Mouse (Mus musculus) cerebellum, adult (tissue): ENCODE data around the gene 9830107B12Rik.

Source experiments
- ATAC-seq: cut with Nextera tagmentation; 2 replicates; pipeline ENCODE4 v1.9.2; 2017; ENCODE audit warnings: mild to moderate bottlenecking, moderate library complexity, mixed read lengths; ENCODE audit not compliant: insufficient number of reproducible peaks, low FRiP score, low TSS enrichment

Gene 9830107B12Rik

DNA sequence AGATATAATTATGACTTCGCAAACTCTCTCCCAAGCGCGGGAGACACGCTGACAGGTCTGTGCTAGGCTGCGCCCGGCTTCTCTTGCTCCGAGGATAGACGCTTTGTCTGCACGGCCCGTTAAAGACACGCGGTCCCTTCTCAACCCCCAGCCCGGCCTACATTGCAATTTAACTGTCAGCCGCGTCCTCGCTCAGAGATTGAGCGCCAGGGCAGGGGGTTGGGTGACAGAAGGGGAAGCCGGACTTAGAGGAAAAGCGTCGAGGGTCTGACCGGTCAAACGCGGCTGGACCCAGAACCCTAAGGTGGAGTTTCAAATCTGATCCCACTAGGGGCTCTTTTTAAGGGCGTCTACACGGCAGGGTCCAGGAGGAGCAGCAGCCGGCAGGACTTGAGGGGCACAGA is 50.3 kb downstream of the 9830107B12Rik start:
- no peak for ATAC-seq

GRCm38 (mm10) chr17:48094820-48095680 is 51.0 kb downstream of the 9830107B12Rik start:
- ATAC-seq: no peak

DNA sequence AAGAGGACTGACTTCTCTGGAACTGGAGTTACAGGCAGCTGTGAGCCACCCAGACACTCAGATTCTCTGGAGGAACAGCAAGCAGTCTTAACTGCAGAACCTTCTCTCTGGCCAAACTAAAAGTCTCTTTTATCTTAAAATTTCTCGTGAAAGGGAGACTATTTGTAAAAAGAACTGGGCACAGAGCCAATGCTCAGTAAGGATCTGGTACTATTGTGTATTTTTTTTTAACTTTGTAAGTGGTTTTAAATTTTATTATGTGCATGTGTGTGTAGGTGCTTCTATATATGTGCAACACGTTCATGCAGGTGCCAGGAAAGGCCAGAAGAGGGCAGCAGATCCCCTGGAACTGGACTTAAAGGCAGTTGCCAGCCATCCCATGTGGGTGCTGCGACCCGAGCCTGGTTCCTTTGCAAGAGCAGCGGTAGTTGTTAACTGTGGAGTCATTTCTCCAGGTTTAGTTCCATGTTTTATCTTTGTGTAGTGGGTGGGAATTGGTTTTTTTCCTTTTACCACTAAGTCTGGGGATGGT is 52.7 kb downstream of the 9830107B12Rik start:
- ATAC-seq: no peak

- no peak for ATAC-seq
Measured at GRCm38 (mm10) chr17:48090305-48090704, 55.8 kb downstream of the 9830107B12Rik start.

DNA sequence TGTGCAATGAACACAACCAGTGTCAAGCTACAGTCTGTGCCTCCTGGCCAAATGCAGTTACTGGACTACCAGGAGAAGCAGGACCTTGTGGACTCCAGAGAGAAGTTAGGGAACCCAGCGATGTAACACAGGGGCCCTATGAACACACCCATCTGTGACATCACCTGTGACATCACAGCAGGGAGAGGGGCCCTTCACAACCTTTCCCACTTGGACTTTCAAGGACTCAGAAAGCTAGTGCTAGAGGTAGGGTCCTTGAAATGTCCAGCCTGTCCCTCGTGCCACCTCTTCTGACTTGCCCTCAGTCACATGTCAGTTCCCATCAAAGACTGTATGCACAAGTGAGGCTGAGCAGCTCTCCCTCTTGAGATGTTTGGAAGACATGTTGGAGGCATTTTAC is 56.6 kb downstream of the 9830107B12Rik start:
- ATAC-seq: no peak

GRCm38 (mm10) chr17:48089019-48089418 is 57.0 kb downstream of the 9830107B12Rik start, which contains the start of gene 1700067P10Rik:
Gene 1700067P10Rik (plus strand): TSS chr17:48089319.
- no peak for ATAC-seq

GRCm38 (mm10) chr17:48080626-48081025 is 65.4 kb downstream of the 9830107B12Rik start:
- no peak for ATAC-seq
